Mouse (Mus musculus) liver, postnatal 0 days (tissue): ENCODE measurements around the gene Hoxa7.

Experiments
- CTCF ChIP-seq: sonication (generic); IDR thresholded peaks from 2 replicates; pipeline ENCODE4 v1.5.1; 2016; ENCODE audit warnings: antibody characterized with exemption, low read depth
- EP300 ChIP-seq: IDR thresholded peaks from 2 replicates; pipeline ENCODE4 v1.6.1; 2016; ENCODE audit warnings: antibody characterized with exemption, low read depth, mild to moderate bottlenecking

DNA sequence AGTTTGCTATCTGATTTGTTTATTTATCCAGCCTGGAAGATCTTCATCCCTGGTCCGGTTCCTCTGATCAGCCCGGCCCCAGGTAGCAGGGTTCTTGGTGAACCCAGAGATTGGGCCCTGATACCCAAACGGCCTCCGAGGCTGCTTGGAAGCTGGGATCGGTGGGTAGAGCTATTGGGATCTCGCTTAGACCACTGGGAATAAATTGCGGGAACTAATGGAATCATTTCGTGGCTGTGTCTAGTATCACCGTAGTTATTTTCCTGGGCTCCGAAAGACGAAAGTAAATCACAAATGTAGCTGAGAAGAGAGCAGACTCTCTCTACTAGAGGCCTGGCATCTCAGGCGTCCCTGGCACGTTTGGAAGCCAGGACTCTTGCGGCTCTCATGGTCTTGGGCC, 16.4 kb downstream of the Hoxa7 start:
- TF ChIP-seq CTCF (no peak), EP300 (no peak)
